Mouse (Mus musculus): ENCODE measurements around the gene Gm4070.
"Not testable (repeated sequence)": the region's sequence is repeated elsewhere in the genome, so short reads cannot be mapped to it uniquely, and the experiment has no call there.

Gm4070 gene

GRCm38 (mm10) chr7:105953812-105954211 is at the start of gene Gm4070:
TSS of gene Gm4070 (minus strand) at chr7:105953967.
- DNase-seq (ENCODE audit: low spot score in 2 of 2) = not testable (repeated sequence)

GRCm38 (mm10) chr7:105954540-105954939 is 773 bp upstream of the Gm4070 start:
- DNase-seq (ENCODE audit: low spot score in 2 of 2) = not testable (repeated sequence)

GRCm38 (mm10) chr7:105952408-105952807 is 1.4 kb downstream of the Gm4070 start:
- DNase-seq (ENCODE audit: low spot score in 2 of 2) = not testable (repeated sequence)

DNA sequence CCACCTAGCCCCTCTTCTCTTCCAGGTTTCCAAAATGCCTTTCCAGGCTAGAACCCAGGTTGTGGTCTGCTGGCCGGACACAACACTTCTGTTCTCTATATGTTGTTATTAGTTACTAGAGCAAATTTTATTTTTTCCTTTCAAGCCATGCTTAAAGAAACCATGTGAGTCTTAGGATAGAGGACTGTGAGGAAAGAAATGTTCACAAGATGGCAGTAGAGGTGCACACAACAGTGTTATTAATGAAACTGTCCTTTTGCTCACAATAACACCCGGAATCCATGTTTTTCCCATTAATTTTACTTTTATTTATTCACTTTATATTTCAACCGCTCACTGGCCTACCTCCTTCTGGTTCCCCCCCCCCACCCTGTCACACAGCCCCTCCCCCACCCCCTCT is 8.5 kb downstream of the Gm4070 start:
- not testable (repeated sequence) for DNase-seq (ENCODE audit: low spot score in 2 of 2)

DNA sequence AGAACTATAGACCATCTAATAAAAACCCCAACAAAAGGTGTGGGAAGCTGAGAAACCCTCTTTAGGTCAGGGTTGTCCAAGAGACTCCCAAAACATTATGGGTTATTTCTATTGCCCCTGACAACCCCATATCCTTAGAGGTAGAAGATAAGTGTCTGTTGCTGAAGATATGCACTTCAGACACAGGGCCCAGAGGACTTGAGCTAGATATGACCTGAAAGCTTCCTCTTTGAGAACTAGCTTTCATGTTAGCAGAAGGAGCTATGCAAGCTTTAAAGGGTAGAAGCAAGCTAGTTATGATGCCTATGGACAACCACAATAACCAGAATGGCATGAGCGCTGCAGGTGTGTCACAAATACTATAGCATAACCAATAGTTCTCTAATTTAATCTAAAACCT is 21.6 kb downstream of the Gm4070 start:
- not testable (repeated sequence) for DNase-seq (ENCODE audit: low spot score in 2 of 2)

DNA sequence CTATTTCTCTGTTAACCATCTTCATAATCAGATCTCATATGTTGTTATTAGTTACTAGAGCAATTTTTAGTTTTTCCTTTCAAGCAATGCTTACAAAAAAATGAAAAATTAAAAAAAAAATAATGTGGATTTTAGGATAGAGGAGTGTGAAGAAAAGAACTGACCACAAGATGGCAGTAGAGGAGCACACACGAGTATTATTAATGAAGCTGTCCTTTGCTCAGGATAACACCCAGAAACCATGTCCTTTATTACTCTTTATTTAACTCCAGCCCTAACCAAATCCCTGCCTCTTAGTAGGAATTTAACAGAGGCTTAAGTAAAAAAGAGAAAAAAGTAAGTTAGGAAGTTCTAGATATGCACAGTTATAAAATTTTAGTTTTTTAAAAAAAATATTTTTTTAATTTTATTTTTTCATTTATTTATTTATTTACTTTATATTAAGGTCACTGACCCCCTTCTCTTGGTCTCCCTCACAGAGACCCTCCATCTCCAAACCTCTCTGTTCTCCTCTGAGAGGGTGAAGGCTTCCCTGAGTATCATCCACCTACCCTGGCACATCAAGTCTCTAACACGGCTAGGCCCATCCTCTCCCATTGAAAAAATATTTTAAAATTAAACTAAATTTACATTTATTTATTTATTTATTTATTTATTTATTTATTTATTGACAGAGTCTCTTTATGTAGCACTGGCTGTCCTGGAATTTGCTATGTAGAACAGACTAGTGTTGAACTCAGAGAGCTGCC is 70.0 kb downstream of the Gm4070 start:
- not testable (repeated sequence) for DNase-seq (ENCODE audit: low spot score in 2 of 2)

- not testable (repeated sequence) for DNase-seq (ENCODE audit: low spot score in 2 of 2)
These were observed 73.9 kb downstream of the Gm4070 start for GRCm38 (mm10) chr7:105879717-105880484.

DNA sequence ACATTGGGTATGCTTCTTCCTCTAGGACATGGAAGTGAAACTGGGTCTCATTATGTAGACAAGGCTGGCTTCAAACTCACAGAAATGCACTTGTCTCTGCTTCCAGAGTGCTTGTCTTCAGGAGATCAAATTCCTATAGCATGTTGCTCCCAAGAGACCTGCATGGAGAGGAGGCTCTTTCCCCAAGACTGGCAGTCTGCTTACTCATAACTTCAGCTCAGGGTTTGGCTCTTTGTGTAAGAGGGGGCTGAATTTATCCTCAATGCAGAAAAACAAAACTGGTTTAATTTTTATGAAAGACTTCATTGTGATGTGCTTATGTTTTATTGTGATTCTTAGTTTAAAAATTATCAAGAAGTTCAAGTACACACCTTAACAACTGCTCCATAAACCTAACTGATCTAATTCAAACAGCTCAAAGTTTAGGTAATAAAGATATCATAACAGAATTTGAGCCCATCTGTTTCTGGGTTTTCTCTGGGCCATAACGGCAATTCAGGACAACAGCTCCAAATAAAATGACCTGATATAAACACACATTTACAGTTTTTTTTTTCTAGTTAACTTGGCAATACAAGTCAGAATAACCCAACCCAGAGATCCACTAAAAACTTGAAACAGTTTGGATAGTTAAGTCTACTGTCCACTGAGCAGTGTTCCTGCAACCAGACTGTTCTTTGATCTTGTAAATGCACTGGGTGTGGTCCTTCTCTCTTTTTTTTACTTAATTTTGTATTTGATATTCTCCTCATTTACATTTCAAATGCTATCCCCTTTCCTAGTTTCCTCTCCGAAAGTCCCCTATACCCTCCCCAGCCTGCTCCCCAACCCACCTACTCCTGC is 97.8 kb downstream of the Gm4070 start:
- not testable (repeated sequence) for DNase-seq (ENCODE audit: low spot score in 2 of 2)

Measured in right cerebral cortex, postnatal 36 days (tissue).